Mouse (Mus musculus): ENCODE measurements around the gene Cacna1a.
A peak's percentile ranks its signal among the peaks of the same experiment; 100 is the strongest.

Cacna1a gene

DNA sequence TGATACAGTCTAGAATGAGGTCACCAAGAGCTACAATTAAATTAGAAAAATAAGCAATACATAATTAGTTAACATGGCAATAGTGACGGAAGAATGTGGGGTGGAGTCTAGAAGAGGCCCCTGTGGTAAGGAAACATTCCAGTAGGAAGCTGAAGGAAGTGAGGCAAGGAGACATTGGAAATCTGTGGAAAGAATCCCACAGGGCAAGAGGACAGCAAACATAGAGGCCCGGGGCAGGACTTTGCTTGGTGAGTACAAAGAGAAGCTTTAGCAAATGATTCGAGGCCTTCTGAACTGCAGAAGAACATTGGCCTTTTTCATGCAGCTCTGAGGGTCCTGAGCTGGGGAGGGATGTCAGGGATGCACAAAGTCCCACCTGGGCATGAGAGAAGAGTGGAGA lies at the start of gene Cacna1a:
Cacna1a (plus strand) TSS at position 166 of the 400 bp plus-strand sequence.
- no peak for DNase-seq

- DNase-seq = peak; percentile 31
Observed at GRCm38 (mm10) chr8:84338493-84338892, 49.7 kb upstream of the Cacna1a start.

DNA sequence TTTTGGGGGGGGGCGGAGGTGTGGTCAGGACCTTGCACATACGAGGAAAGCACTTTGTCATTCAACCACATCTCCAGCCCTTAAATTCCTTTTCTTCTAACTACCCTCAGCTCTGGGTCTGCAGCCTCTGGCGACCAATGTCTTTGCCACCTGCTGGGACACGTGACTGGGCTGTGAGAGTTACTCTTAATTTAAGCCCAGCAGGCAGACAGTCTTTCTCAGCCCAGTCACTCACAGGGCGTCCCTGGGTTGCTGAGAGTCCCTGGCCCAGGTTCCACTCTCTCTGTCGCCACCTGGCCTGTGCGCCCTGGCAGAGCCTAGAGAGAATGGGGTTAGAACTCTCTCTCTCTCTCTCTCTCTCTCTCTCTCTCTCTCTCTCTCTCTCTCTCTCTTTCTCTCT lies 48.9 kb upstream of the Cacna1a start:
- DNase-seq = peak; percentile 31

DNA sequence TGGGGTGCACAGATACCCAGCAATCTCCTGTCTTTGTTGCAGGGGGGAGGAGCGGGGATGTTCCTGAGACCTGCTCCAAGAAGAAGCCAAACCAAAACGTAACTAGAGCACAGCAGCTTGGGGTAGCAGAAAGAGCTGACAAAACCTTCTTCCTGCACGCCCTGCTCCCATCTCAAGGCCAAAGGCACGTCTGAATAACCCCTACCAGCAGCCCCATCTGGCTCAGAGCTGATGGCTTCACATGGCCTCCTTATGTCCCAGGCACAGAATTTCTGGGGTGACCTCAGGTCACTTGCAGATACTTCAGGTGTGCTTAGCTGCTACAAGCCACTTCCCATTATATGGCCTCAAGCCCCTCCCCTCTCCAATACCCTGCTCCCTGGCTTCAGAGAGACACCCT lies 48.4 kb upstream of the Cacna1a start:
- no peak for DNase-seq

DNA sequence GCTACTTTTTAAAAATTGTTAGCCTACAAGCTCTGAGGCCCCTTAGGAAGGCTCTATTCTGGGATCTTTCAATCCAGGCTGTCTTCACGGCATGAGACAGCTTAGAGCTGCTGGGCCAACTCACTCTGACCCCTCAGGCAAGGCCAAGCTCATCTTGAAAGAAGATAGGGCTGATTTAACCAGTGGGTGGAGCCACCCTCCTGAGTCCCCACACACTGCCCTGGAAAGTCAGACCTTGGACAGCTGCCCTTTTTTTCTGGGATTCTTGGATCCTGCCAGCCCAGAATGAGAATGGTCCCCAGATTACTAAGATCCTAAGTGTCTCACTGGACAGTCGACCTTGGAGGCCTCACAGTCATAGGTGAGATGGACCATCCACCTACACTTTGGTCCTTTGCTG lies 47.6 kb upstream of the Cacna1a start:
- DNase-seq = no peak

DNA sequence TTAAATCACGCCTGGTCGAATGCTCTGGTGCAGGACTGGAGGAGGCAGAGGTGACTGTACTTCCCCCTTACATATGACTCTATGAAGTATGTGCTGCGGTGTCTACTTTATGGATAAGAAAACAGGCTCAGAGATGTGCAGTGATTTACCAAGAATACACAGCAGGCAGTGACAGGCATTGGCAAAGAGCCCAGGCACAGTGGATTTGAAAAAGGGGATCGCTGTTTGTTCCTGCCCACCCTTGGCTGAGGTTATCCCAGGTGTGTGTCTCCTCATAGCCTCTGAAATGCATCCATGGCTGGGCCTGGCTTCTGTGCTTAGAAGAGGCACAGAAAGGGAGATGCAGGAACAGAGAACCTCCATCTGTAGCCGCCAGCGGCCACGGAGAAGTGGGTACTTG lies 42.7 kb upstream of the Cacna1a start:
- DNase-seq = no peak

- no peak for DNase-seq
Observed at GRCm38 (mm10) chr8:84346421-84346820, 41.8 kb upstream of the Cacna1a start.

DNA sequence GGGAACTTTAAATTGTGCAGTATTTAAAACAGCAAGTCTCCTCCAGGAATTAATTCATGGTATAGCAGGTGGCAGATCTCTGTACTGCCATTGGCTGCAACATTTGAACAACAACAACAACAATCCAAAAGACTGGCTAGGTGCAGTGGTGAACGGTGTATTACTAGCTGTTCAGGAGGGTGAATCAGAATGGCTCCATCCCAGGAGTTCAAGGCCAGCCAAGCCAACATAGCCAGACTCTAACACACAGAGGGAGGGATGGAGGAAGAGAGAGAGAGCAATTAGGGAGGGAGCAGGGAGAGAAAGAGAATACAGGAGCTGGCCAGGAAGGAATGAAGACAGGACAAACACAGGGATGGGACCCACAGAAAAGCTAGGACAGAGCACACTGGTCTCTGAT lies 38.7 kb upstream of the Cacna1a start:
- no peak for DNase-seq

DNA sequence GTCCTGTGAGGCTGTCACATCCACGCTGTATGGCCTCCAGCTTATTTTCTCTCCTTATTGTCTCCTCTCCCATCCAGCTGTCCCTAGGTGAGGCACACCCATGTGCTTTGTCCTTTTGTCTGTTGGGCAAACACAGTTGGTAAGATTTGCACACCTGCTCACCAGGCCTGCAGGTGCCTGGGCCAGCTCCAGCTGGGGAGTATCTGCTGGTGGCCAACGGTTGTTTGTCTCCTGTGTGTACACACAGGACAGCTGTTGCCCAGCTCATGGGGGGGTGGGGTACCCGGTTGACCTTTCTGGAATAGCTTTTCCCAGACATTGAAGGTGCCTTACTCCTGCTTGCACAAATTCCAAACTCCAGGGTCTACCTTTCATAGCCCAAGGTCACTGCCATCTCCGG lies 37.3 kb upstream of the Cacna1a start:
- no peak for DNase-seq

DNA sequence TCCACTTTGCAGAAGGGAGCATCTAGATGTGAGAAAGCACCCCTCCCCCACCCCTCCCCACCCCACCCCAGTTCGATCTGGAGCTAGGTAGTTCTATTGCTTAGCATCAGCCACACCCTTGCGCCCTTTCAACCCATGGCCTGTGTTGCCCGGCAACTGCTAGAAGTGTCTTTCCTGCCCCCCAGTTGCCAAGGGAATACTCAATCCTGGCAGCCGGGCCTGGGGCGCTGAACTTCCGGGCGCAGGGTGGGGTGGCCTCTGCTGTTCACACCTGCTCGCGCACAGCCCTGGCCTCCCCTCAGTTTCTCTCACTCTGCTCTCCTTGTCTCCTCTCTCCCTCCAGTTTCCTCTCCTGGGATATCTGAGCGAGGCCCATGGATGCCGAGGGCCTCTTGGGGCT lies 31.8 kb upstream of the Cacna1a start:
- no peak for DNase-seq

DNA sequence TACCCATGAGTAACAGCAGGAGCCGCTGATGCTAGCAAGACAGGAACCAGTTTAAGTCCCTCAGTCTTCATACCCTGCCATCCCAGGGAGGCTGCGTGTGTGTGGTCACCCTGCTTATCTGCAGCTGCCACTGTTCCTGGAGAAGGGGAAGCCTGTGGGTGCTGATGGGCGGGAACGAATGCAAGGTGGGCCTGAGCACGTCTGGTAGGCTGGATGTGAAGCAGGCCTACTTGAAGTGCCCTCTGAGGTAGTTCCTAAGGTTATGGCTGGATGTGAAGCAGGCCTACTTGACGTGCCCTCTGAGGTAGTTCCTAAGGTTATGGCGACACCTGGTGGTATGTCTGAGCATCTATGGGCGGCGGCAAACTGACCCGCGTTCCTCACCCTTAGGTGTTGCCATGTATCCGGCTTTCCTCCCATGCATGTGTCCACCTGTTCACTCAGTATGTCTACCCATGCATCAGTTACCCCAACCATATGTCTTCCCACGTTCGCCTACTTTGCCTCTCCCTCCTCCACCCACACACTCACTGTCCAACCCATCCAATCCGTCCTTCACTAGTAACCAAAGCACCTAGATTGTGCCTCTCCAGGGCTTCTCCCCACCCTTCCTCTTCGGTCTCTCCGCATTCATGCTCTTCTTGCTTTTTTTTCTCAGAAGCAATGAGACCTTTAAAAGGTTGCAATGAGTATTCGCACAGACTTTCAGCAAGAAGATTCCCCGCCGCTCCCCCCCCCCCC lies 30.4 kb upstream of the Cacna1a start:
- DNase-seq = peak; percentile 72

- peak; percentile 78 for DNase-seq
Observed at GRCm38 (mm10) chr8:84363428-84364134, 24.7 kb upstream of the Cacna1a start.

GRCm38 (mm10) chr8:84365197-84365596 lies 23.0 kb upstream of the Cacna1a start:
- no peak for DNase-seq

GRCm38 (mm10) chr8:84370972-84371371 lies 17.3 kb upstream of the Cacna1a start:
- no peak for DNase-seq

DNA sequence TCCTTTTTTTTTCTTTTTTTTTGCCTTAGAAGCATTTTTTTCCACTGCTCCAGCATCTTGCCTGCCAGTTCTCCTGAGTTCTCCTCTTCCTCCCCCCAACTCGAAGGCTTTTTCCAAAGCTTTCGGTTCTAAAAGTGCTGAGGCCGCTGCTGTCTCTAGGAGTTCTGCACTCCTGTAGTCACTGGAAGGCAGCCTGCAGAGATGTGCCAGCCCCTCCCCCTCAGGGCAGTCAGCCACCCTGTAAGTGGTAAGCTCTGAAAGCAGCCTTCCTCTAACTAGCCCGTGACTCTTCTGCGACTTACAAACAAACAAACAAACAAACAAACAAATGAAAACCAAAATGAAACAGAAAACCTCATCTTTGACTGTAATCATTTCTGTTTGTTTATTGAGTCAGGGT lies 13.2 kb upstream of the Cacna1a start:
- no peak for DNase-seq

- no peak for DNase-seq
Observed at GRCm38 (mm10) chr8:84375803-84376202, 12.4 kb upstream of the Cacna1a start.

DNA sequence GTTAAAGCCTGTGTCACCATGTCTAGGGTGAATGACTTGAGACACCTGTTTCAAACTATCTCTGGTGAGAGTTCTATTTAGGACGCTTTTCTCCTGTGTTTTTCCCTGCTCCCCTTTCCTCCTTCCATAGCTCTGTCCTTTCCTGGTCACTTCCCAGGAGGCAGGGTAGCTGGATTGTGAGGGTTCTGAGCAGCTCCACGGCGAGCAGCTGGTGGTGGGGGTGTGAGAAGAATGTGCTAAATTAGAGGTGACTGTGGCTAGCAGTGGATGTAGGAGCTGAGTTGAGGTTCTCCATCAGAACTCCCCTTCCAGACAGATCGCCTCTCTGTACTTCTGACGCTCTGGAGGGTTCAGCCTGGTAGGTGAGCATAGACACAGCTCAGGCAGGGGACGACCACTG lies 11.7 kb upstream of the Cacna1a start:
- DNase-seq = no peak

DNA sequence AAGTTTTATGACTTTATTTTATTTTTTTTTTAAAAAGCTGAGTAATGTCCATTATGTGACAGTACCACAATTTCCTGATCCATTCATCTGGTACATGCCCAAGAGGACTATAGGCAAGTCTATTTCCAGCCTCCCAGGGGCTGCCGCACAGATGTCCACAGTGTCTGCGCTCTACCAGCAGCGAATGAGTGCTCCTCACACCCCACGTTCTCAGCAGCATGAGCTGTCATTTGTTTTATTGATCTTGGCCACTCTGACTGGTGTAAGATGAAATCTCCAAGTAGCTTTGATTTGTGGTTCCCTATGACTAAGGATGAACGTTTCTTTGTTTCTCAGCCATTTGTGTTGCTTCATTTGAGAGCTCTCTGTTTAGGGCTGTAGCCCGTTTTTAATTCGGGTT lies 6.6 kb upstream of the Cacna1a start:
- no peak for DNase-seq

GRCm38 (mm10) chr8:84388773-84389172 lies 533 bp downstream of the Cacna1a start:
- DNase-seq = no peak

- DNase-seq = no peak
Observed at GRCm38 (mm10) chr8:84389173-84389572, 933 bp downstream of the Cacna1a start.

DNA sequence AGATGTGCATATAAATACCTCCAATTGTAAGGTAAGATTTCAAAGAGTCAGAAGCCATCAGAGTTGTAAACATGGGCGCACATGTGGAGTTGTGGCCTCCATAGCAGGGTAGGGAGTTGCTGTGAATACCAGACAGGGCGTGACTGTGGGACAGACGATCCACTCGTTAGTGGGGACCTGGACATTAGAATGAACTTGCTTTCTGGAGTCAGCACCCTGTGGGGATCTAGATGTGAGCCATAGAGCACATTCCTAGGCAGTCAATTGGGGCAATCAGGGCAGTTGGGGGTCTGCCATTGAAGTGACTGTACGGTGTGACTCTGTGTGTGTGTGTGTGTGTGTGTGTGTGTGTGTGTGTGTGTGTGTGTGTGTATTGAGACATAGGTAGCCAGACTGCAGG lies 3.4 kb downstream of the Cacna1a start:
- no peak for DNase-seq

DNA sequence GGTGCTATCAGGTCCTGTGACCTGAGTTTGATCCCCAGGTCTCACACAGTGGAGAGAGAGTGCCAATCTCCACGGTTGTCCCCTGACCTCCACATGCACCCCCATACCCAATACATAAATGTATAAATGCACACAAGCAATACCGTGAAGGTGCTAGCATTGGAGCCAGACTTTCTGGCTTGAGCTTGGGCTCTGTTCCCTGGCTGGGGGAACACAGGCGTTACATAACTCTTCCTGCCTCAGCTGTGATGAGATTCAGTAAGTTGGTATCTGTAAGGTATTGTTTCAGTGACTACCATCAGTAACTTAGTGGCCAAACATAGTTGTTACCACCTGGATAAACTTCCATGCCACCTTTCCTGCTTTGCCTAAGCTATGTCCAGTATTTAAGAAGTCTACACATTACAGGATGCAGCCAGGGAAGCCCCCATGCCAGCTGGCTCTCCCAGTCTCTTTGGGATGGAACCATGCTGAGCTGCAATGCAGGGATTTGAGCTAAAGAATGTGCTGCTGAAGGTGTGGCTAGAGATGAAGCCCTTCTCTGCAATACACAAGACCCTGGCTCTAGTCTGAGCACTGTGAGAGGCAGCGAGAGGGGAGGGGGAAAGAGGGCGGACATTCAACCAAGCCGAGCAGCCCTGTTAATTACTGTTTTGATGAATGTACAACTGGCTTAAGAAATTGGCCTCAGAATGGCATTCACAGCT lies 7.7 kb downstream of the Cacna1a start:
- DNase-seq = no peak

GRCm38 (mm10) chr8:84413886-84414851 lies 25.9 kb downstream of the Cacna1a start:
- DNase-seq = peak; percentile 67
